Mouse (Mus musculus) cerebellum, postnatal 36 days (tissue): Measurements from ENCODE around the gene Fam219a.

Experiments
- DNase-seq, 2 experiments: peaks; one replicate each; pipeline ENCODE4 v3.0.0; 2021 to 2022; ENCODE audit warnings: mixed read lengths in 2 of 2

Fam219a gene

GRCm38 (mm10) chr4:41504325-41504724 is 65.0 kb downstream of the Fam219a start:
- no peak for DNase-seq

GRCm38 (mm10) chr4:41502986-41503412 is 66.3 kb downstream of the Fam219a start, which contains the start of gene AI464131:
Gene AI464131 (minus strand): TSS chr4:41503076.
- DNase-seq = peak; percentile 92 to 97

GRCm38 (mm10) chr4:41502171-41502940 is 67.0 kb downstream of the Fam219a start:
- no peak for DNase-seq

GRCm38 (mm10) chr4:41500787-41501186 is 68.6 kb downstream of the Fam219a start:
- DNase-seq = no peak

GRCm38 (mm10) chr4:41499619-41500018 is 69.7 kb downstream of the Fam219a start:
- no peak for DNase-seq

GRCm38 (mm10) chr4:41498921-41499391 is 70.4 kb downstream of the Fam219a start:
- no peak for DNase-seq

GRCm38 (mm10) chr4:41497995-41498845 is 71.1 kb downstream of the Fam219a start:
- DNase-seq = no peak

GRCm38 (mm10) chr4:41497579-41497978 is 71.8 kb downstream of the Fam219a start:
- DNase-seq = no peak

- DNase-seq = no peak
Observed at GRCm38 (mm10) chr4:41497046-41497445, 72.3 kb downstream of the Fam219a start.

- DNase-seq = no peak
Observed at GRCm38 (mm10) chr4:41495850-41496249, 73.5 kb downstream of the Fam219a start.

GRCm38 (mm10) chr4:41495076-41495475 is 74.3 kb downstream of the Fam219a start:
- DNase-seq = no peak

GRCm38 (mm10) chr4:41494378-41494777 is 75.0 kb downstream of the Fam219a start:
- DNase-seq = no peak

GRCm38 (mm10) chr4:41493464-41494116 is 75.7 kb downstream of the Fam219a start:
- no peak for DNase-seq

- no peak for DNase-seq
Observed at GRCm38 (mm10) chr4:41492951-41493350, 76.4 kb downstream of the Fam219a start.

GRCm38 (mm10) chr4:41481601-41482017 is 87.7 kb downstream of the Fam219a start:
- DNase-seq = no peak

- DNase-seq = peak in 1 of 2 experiments; percentile 21
Observed at GRCm38 (mm10) chr4:41480254-41480653, 89.1 kb downstream of the Fam219a start.

GRCm38 (mm10) chr4:41479456-41479804 is 89.9 kb downstream of the Fam219a start:
- no peak for DNase-seq

- no peak for DNase-seq
Observed at GRCm38 (mm10) chr4:41478751-41479455, 90.4 kb downstream of the Fam219a start.

GRCm38 (mm10) chr4:41477648-41478160 is 91.6 kb downstream of the Fam219a start:
- no peak for DNase-seq

- no peak for DNase-seq
Observed at GRCm38 (mm10) chr4:41471384-41471689, 98.0 kb downstream of the Fam219a start.

GRCm38 (mm10) chr4:41470684-41471383 is 98.5 kb downstream of the Fam219a start:
- peak in 1 of 2 experiments; percentile 28 for DNase-seq
